Mouse (Mus musculus) left cerebral cortex, adult 9 months (tissue): ENCODE results near the gene Tshz3.

Experiments
- DNase-seq, 2 experiments: peaks; one replicate each; pipeline ENCODE4 v3.0.0; 2022; ENCODE audit warnings: low spot score in 2 of 2

Gene Tshz3

DNA sequence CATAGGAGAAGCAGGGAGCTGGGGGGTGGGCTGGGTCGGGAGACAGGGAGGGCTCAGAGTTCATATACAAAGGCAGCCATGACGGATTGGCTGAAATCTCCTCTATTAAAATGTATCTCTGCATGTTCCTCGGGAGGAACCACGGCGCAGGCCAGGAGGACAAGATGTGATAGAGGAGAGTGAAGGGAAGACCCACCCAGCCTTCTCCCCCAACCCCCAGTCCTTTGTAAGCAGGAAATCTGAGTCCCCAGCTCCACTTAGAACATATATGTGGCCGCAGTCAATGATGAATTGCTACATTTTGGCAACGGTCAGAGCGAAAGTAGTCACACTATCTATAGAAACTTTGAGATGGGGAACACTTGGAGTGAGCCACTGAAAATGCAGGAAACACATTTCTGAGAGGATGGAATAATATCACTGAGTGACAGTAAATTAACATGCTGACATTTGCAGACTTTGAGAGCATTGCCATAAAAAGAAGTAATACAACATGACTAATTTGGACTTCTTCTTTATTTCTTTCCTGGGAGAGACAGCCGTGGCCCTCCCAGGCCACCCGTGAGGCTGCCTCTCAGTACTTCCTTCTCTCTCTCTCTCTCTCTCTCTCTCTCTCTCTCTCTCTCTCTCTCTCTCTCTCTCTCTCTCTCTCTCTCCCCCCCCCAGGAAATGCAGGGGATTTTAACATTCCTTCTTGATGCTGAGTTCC is 88.9 kb downstream of the Tshz3 start:
- DNase-seq: no peak

DNA sequence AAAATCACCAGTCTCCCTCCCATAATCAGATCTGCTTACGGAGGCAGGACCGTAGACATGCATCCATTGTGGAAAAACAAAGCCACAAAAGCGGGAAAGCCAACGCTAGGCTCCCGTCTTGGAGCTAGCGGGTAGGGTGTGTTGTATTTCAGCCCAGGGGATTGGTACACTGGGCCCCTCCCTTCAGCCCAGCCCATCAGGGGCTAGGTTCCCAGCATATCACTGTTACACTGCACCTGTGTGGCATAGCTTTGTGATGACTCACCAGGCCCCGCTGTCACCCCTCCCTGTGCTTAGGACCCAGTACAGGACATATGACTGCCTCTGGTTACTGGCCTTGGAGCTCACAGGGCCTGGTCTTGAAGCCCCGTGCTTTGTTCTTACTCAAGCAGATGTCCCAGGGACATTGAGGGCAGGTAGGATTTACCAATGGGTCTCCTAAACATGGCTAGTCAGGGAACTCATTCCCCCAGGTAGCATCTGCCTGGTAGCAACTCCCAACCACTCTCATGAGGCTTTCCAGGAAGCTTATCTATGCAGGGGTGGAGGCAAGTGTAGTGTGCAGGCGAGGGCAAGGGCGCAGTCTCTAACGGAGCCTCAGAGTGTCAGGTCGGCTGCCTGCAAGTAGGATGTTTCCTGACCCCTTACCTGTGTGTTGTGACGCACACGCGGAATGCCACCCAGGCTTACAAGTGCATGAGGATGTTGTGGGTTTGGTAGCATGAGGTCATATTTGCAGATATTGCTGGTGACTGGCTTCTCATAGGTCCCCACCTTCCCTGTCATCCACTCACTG is 98.7 kb downstream of the Tshz3 start:
- DNase-seq: no peak
